Mouse (Mus musculus): ENCODE measurements at regions not wholly inside any gene's neighbourhood (a gene's known extent, or its start where the extent isn't known, plus 50 kb on each side); places are given as distances from the start of the nearest gene placed in this dataset.

- no peak for DNase-seq (ENCODE audit: low spot score in 2 of 2)
These were observed 55.9 kb upstream of the Tbc1d2b start for GRCm38 (mm10) chr9:90326531-90326930.
